Comparison of ENCODE assay signal across 26 mouse cellular contexts in genomic region chr11:104218075-104218474, GRCm38 (mm10). TPM values are rescaled to one million over a fixed set of nuclear protein-coding genes. Genes with fewer than 3 reads are reported as not detected.
"Had no signal": no experiment of that assay in that cellular context is flagged by ENCODE, and none has a peak within 500 bp of the region (broad histone marks: within the 10 kb centered on the region; RNA-seq: fewer than 3 reads in every experiment).

No protein-coding gene starts in this region.

- DNase-seq: kidney, postnatal 25 days; left cerebral cortex, postnatal 4 days; liver, postnatal 0 days; lung, postnatal 10 days; lung, postnatal 36 days; right cerebral cortex, adult 18-20 months; right cerebral cortex, postnatal 14 days; right cerebral cortex, postnatal 4 days; thymus, postnatal 25 days had no signal

- H3K9ac ChIP-seq: limb, embryonic 12.5 days; limb, embryonic 15.5 days; liver, embryonic 14.5 days; liver, postnatal 0 days; lung, embryonic 15.5 days; midbrain, embryonic 15.5 days; neural tube, embryonic 12.5 days; neural tube, embryonic 15.5 days; stomach, embryonic 15.5 days had no signal

- H3K27ac ChIP-seq: kidney, postnatal 0 days; limb, embryonic 12.5 days; limb, embryonic 15.5 days; liver, embryonic 14.5 days; lung, embryonic 15.5 days; midbrain, embryonic 10.5 days; midbrain, embryonic 15.5 days; neural tube, embryonic 12.5 days; neural tube, embryonic 15.5 days; stomach, embryonic 15.5 days had no signal

- H3K4me1 ChIP-seq: limb, embryonic 12.5 days; limb, embryonic 15.5 days; lung, embryonic 15.5 days; midbrain, embryonic 15.5 days; neural tube, embryonic 12.5 days; neural tube, embryonic 15.5 days; stomach, embryonic 15.5 days had no signal

- H3K4me3 ChIP-seq: limb, embryonic 12.5 days; limb, embryonic 15.5 days; lung, embryonic 15.5 days; megakaryocyte, embryonic 14.5 days; midbrain, embryonic 10.5 days; midbrain, embryonic 15.5 days; neural tube, embryonic 12.5 days; neural tube, embryonic 15.5 days; stomach, embryonic 15.5 days had no signal

- H3K9me3 ChIP-seq: limb, embryonic 12.5 days; limb, embryonic 15.5 days; lung, embryonic 15.5 days; midbrain, embryonic 10.5 days; midbrain, embryonic 15.5 days; neural tube, embryonic 12.5 days; neural tube, embryonic 15.5 days; stomach, embryonic 15.5 days had no signal

- H3K4me2 ChIP-seq: limb, embryonic 12.5 days; limb, embryonic 15.5 days; liver, embryonic 11.5 days; lung, embryonic 15.5 days; midbrain, embryonic 15.5 days; neural tube, embryonic 12.5 days; neural tube, embryonic 15.5 days; stomach, embryonic 15.5 days had no signal

- H3K36me3 ChIP-seq: limb, embryonic 12.5 days; limb, embryonic 15.5 days; lung, embryonic 15.5 days; midbrain, embryonic 10.5 days; midbrain, embryonic 15.5 days; neural tube, embryonic 12.5 days; neural tube, embryonic 15.5 days; stomach, embryonic 15.5 days had no signal

- H3K27me3 ChIP-seq: limb, embryonic 15.5 days; lung, embryonic 15.5 days; midbrain, embryonic 15.5 days; neural tube, embryonic 12.5 days; neural tube, embryonic 15.5 days; stomach, embryonic 15.5 days had no signal

- ATAC-seq: liver, postnatal 0 days; midbrain, embryonic 15.5 days had no signal

RNA-seq across cellular contexts. Expression of gene Sppl2c, which starts 31.9 kb away (rescaled TPM):
- total RNA-seq: layer of hippocampus, postnatal 14 days; left cerebral cortex, adult 8-10 months; left cerebral cortex, postnatal 14 days; left cerebral cortex, postnatal 4 days had no signal
- polyA plus RNA-seq: kidney, embryonic 14.5 days; kidney, postnatal 0 days; limb, embryonic 12.5 days; limb, embryonic 15.5 days; liver, embryonic 11.5 days; liver, embryonic 14.5 days; liver, postnatal 0 days; lung, embryonic 15.5 days; midbrain, embryonic 10.5 days; midbrain, embryonic 15.5 days; neural tube, embryonic 12.5 days; neural tube, embryonic 15.5 days; stomach, embryonic 15.5 days; thymus, postnatal 0 days had no signal
